Mouse (Mus musculus): ENCODE measurements around the gene Tmem178.

GRCm38 (mm10) chr17:80991535-80992127 is 47.2 kb downstream of the Tmem178 start:
- TF ChIP-seq POLR2A (IDR thresholded peaks at IDR 0.05; ENCODE audit: extremely low read depth, insufficient read depth, low read length): no peak
- TF ChIP-seq CTCF (IDR thresholded peaks at IDR 0.05; ENCODE audit: low read depth, low read length): no peak
